Mouse (Mus musculus): ENCODE measurements around the gene Lhfpl2.

Gene Lhfpl2

GRCm38 (mm10) chr13:94212179-94212578, 154.6 kb downstream of the Lhfpl2 start:
- no peak for DNase-seq (ENCODE audit: low spot score in 2 of 2)

GRCm38 (mm10) chr13:94212716-94213115, 155.1 kb downstream of the Lhfpl2 start:
- DNase-seq (ENCODE audit: low spot score in 2 of 2) = no peak

GRCm38 (mm10) chr13:94223609-94224008, 166.0 kb downstream of the Lhfpl2 start:
- DNase-seq (ENCODE audit: low spot score in 2 of 2) = no peak

GRCm38 (mm10) chr13:94224717-94225705, 167.4 kb downstream of the Lhfpl2 start:
- DNase-seq (ENCODE audit: low spot score in 2 of 2) = no peak

- DNase-seq (ENCODE audit: low spot score in 2 of 2) = no peak
These were observed 174.3 kb downstream of the Lhfpl2 start for GRCm38 (mm10) chr13:94231871-94232270.

- DNase-seq (ENCODE audit: low spot score in 2 of 2) = no peak
These were observed 181.9 kb downstream of the Lhfpl2 start for GRCm38 (mm10) chr13:94239488-94239887.

- no peak for DNase-seq (ENCODE audit: low spot score in 2 of 2)
These were observed 182.5 kb downstream of the Lhfpl2 start for GRCm38 (mm10) chr13:94240111-94240510.

GRCm38 (mm10) chr13:94240873-94241272, 183.3 kb downstream of the Lhfpl2 start:
- DNase-seq (ENCODE audit: low spot score in 2 of 2) = no peak

GRCm38 (mm10) chr13:94241892-94242524, 184.4 kb downstream of the Lhfpl2 start:
- no peak for DNase-seq (ENCODE audit: low spot score in 2 of 2)

- DNase-seq (ENCODE audit: low spot score in 2 of 2) = no peak
These were observed 185.3 kb downstream of the Lhfpl2 start for GRCm38 (mm10) chr13:94242897-94243296.

All from spleen, postnatal 10 days (tissue).